Mouse (Mus musculus): ENCODE measurements around the gene 1700016D06Rik. TPM values are rescaled to one million over a fixed set of nuclear protein-coding genes. Genes with fewer than 3 reads are reported as not detected.

Gene 1700016D06Rik
- polyA plus RNA-seq, 1 experiment from 2014 or later: not detected

GRCm38 (mm10) chr8:11635611-11636081 is 65.2 kb downstream of the 1700016D06Rik start, which contains the start of gene Ankrd10:
Ankrd10 (minus strand) TSS chr8:11635757.
- Histone ChIP-seq H3K36me3 (ENCODE audit: control insufficient read depth, insufficient read depth, low read length) (peaks cover 12% of the 10 kb centered on the region), H3K4me1 (ENCODE audit: control insufficient read depth, insufficient read depth, low read length) (peaks cover 22% of the 10 kb centered on the region), H3K9me3 (ENCODE audit: control insufficient read depth, low read depth, low read length) (no peaks in the 10 kb centered on the region), H3K27ac (ENCODE audit: low read length) (peak within 1 kb of the TSS; percentile 99), H3K4me3 (ENCODE audit: low read depth, low read length) (peak within 1 kb of the TSS; percentile 95), H3K4me2 (replicated peaks; ENCODE audit: low read depth, low read length) (peak within 1 kb of the TSS; percentile 47), H3K27me3 (ENCODE audit: control insufficient read depth, insufficient read depth, low read length) (no peaks in the 10 kb centered on the region), H3K9ac (replicated peaks; ENCODE audit: low read depth, low read length) (peak within 1 kb of the TSS; percentile 96)
- WGBS: under 1% methylated on average over 40 of the region's 40 CpGs
- peak; percentile 96 for ATAC-seq (ENCODE audit: insufficient number of reproducible peaks, insufficient read depth, low FRiP score, low read depth)

DNA sequence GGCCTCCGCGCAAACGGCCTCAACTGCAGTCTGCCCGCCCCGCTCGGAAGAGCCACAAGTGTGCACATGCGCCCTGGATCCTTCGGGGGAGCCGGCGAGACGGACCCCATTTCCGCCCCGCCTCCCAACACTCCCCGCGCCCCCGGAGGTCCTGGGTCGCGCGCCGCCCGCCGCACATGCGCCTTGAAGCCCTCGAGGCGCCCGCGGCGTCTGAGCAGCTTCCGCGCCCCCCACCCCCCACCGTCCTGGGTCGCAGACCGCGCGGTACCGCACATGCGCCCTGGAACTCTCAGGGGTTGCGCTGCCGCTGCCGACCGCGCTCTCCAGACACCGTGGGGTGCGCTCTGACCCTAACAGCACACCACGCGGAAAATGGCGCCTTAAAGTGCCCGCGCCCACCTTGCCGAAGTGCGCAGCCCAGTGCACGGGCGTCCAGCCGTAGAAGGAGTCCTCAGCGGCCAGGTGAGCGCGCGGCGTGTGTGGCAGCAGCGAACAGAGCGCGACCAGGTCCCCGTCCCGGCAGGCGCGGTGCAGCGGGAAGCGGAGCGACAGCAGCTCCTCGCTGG is 65.8 kb downstream of the 1700016D06Rik start:
- WGBS: under 1% methylated on average over 69 of the region's 70 CpGs
- peaks cover 22% of the 10 kb centered on the region for H3K4me1 ChIP-seq (ENCODE audit: control insufficient read depth, insufficient read depth, low read length)
- H3K4me3 ChIP-seq (ENCODE audit: low read depth, low read length): peak overlapping the region; percentile 95
- no peaks in the 10 kb centered on the region for H3K27me3 ChIP-seq (ENCODE audit: control insufficient read depth, insufficient read depth, low read length)
- H3K36me3 ChIP-seq (ENCODE audit: control insufficient read depth, insufficient read depth, low read length): peaks cover 16% of the 10 kb centered on the region
- peak overlapping the region; percentile 96 for H3K9ac ChIP-seq (replicated peaks; ENCODE audit: low read depth, low read length)
- no peaks in the 10 kb centered on the region for H3K9me3 ChIP-seq (ENCODE audit: control insufficient read depth, low read depth, low read length)
- peak; percentile 78 for ATAC-seq (ENCODE audit: insufficient number of reproducible peaks, insufficient read depth, low FRiP score, low read depth)
- H3K4me2 ChIP-seq (replicated peaks; ENCODE audit: low read depth, low read length): peak overlapping the region; percentile 47
- peak overlapping the region; percentile 99 for H3K27ac ChIP-seq (ENCODE audit: low read length)

GRCm38 (mm10) chr8:11634331-11635011 is 66.4 kb downstream of the 1700016D06Rik start:
- H3K9me3 ChIP-seq (ENCODE audit: control insufficient read depth, low read depth, low read length): no peaks in the 10 kb centered on the region
- peak overlapping the region; percentile 99; the same call in 1 of the 2 replicates for H3K27ac ChIP-seq (ENCODE audit: low read length)
- peaks cover 17% of the 10 kb centered on the region for H3K36me3 ChIP-seq (ENCODE audit: control insufficient read depth, insufficient read depth, low read length)
- peak overlapping the region; percentile 96 for H3K9ac ChIP-seq (replicated peaks; ENCODE audit: low read depth, low read length)
- H3K27me3 ChIP-seq (ENCODE audit: control insufficient read depth, insufficient read depth, low read length): no peaks in the 10 kb centered on the region
- H3K4me2 ChIP-seq (replicated peaks; ENCODE audit: low read depth, low read length): peak overlapping the region; percentile 47
- WGBS: under 1% methylated on average over 39 of the region's 39 CpGs
- 0 out of 2 replicates have a peak, but pooled peaks have one; percentile 0 for ATAC-seq (ENCODE audit: insufficient number of reproducible peaks, insufficient read depth, low FRiP score, low read depth)
- H3K4me3 ChIP-seq (ENCODE audit: low read depth, low read length): peak overlapping the region; percentile 95
- peaks cover 22% of the 10 kb centered on the region for H3K4me1 ChIP-seq (ENCODE audit: control insufficient read depth, insufficient read depth, low read length)

- H3K4me3 ChIP-seq (ENCODE audit: low read depth, low read length): peak overlapping the region; percentile 95
- H3K27me3 ChIP-seq (ENCODE audit: control insufficient read depth, insufficient read depth, low read length): no peaks in the 10 kb centered on the region
- peaks cover 22% of the 10 kb centered on the region for H3K4me1 ChIP-seq (ENCODE audit: control insufficient read depth, insufficient read depth, low read length)
- H3K9ac ChIP-seq (replicated peaks; ENCODE audit: low read depth, low read length): peak overlapping the region; percentile 96; the same call in 1 of the 2 replicates
- H3K36me3 ChIP-seq (ENCODE audit: control insufficient read depth, insufficient read depth, low read length): peaks cover 20% of the 10 kb centered on the region
- no peak overlapping the region for H3K27ac ChIP-seq (ENCODE audit: low read length)
- 58% methylated on average over 7 of the region's 7 CpGs for WGBS
- no peaks in the 10 kb centered on the region for H3K9me3 ChIP-seq (ENCODE audit: control insufficient read depth, low read depth, low read length)
- H3K4me2 ChIP-seq (replicated peaks; ENCODE audit: low read depth, low read length): peak overlapping the region; percentile 47
- ATAC-seq (ENCODE audit: insufficient number of reproducible peaks, insufficient read depth, low FRiP score, low read depth): no peak
These were observed 67.4 kb downstream of the 1700016D06Rik start for GRCm38 (mm10) chr8:11633414-11633813.

- Histone ChIP-seq H3K27ac (ENCODE audit: low read length) (no peak overlapping the region; the same call in 1 of the 2 replicates), H3K9me3 (ENCODE audit: control insufficient read depth, low read depth, low read length) (no peaks in the 10 kb centered on the region), H3K4me2 (replicated peaks; ENCODE audit: low read depth, low read length) (peak overlapping the region; percentile 47), H3K36me3 (ENCODE audit: control insufficient read depth, insufficient read depth, low read length) (peaks cover 28% of the 10 kb centered on the region), H3K27me3 (ENCODE audit: control insufficient read depth, insufficient read depth, low read length) (no peaks in the 10 kb centered on the region), H3K4me3 (ENCODE audit: low read depth, low read length) (no peak overlapping the region), H3K4me1 (ENCODE audit: control insufficient read depth, insufficient read depth, low read length) (peaks cover 22% of the 10 kb centered on the region), H3K9ac (replicated peaks; ENCODE audit: low read depth, low read length) (no peak overlapping the region)
- WGBS: 10% methylated on average over 2 of the region's 2 CpGs
- no peak for ATAC-seq (ENCODE audit: insufficient number of reproducible peaks, insufficient read depth, low FRiP score, low read depth)
These were observed 68.5 kb downstream of the 1700016D06Rik start for GRCm38 (mm10) chr8:11632406-11632805.

DNA sequence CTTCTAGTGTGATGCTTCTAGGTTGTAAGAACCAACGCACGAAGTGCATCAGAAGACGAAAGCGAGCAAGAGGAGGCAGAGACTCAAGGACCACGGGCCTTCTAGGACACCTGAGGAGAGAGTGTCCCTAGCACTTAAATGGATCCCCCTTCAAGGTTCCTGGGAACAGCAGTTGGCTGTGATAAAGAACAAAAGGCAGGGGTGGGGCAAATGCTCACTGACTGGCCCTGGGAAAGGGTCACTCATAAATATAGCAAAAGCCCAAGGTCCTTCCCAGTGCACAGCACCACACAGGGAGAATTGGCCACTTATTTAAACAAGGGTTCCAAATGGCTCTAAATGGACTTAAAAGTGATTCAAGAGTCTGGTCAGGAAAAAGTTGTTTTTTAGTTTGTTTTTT is 71.7 kb downstream of the 1700016D06Rik start:
- H3K4me3 ChIP-seq (ENCODE audit: low read depth, low read length): no peak overlapping the region
- no peak for ATAC-seq (ENCODE audit: insufficient number of reproducible peaks, insufficient read depth, low FRiP score, low read depth)
- no peaks in the 10 kb centered on the region for H3K9me3 ChIP-seq (ENCODE audit: control insufficient read depth, low read depth, low read length)
- peaks cover 52% of the 10 kb centered on the region for H3K36me3 ChIP-seq (ENCODE audit: control insufficient read depth, insufficient read depth, low read length)
- H3K4me2 ChIP-seq (replicated peaks; ENCODE audit: low read depth, low read length): no peak overlapping the region
- no peak overlapping the region for H3K27ac ChIP-seq (ENCODE audit: low read length)
- WGBS: 80% methylated on average over 5 of the region's 5 CpGs
- H3K9ac ChIP-seq (replicated peaks; ENCODE audit: low read depth, low read length): no peak overlapping the region
- H3K27me3 ChIP-seq (ENCODE audit: control insufficient read depth, insufficient read depth, low read length): no peaks in the 10 kb centered on the region
- H3K4me1 ChIP-seq (ENCODE audit: control insufficient read depth, insufficient read depth, low read length): peaks cover 18% of the 10 kb centered on the region

GRCm38 (mm10) chr8:11628506-11629132 is 72.2 kb downstream of the 1700016D06Rik start:
- 77% methylated on average over 7 of the region's 7 CpGs for WGBS
- no peak overlapping the region for H3K4me2 ChIP-seq (replicated peaks; ENCODE audit: low read depth, low read length)
- no peak overlapping the region for H3K4me3 ChIP-seq (ENCODE audit: low read depth, low read length)
- no peak overlapping the region for H3K27ac ChIP-seq (ENCODE audit: low read length)
- ATAC-seq (ENCODE audit: insufficient number of reproducible peaks, insufficient read depth, low FRiP score, low read depth): no peak
- peaks cover 14% of the 10 kb centered on the region for H3K4me1 ChIP-seq (ENCODE audit: control insufficient read depth, insufficient read depth, low read length)
- peaks cover 56% of the 10 kb centered on the region for H3K36me3 ChIP-seq (ENCODE audit: control insufficient read depth, insufficient read depth, low read length)
- H3K27me3 ChIP-seq (ENCODE audit: control insufficient read depth, insufficient read depth, low read length): no peaks in the 10 kb centered on the region
- H3K9ac ChIP-seq (replicated peaks; ENCODE audit: low read depth, low read length): no peak overlapping the region
- H3K9me3 ChIP-seq (ENCODE audit: control insufficient read depth, low read depth, low read length): no peaks in the 10 kb centered on the region

DNA sequence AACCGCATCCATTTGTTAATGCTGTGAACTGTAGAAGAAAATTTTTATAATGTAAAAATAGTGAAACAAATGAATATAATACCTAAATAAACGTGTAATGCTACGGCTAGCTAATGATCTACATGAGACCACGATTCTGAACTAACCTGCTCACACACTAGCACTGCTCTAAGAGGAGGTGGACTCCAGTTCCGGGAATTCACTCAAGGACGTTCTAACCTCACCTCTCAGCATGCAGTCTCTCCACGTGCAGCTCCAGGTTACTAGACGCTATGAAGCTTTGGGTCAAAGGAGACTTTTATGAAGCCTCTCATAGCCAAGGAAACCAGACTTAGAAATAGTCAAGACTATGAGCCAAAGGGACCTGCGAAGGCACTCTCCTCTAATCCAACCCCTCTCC is 73.1 kb downstream of the 1700016D06Rik start:
- ATAC-seq (ENCODE audit: insufficient number of reproducible peaks, insufficient read depth, low FRiP score, low read depth): no peak
- WGBS: 84% methylated on average over 9 of the region's 9 CpGs
- Histone ChIP-seq H3K27ac (ENCODE audit: low read length) (no peak overlapping the region), H3K9me3 (ENCODE audit: control insufficient read depth, low read depth, low read length) (no peaks in the 10 kb centered on the region), H3K36me3 (ENCODE audit: control insufficient read depth, insufficient read depth, low read length) (peaks cover 56% of the 10 kb centered on the region), H3K9ac (replicated peaks; ENCODE audit: low read depth, low read length) (no peak overlapping the region), H3K4me1 (ENCODE audit: control insufficient read depth, insufficient read depth, low read length) (peaks cover 5% of the 10 kb centered on the region; the same call in 1 of the 2 replicates), H3K4me2 (replicated peaks; ENCODE audit: low read depth, low read length) (no peak overlapping the region), H3K4me3 (ENCODE audit: low read depth, low read length) (no peak overlapping the region), H3K27me3 (ENCODE audit: control insufficient read depth, insufficient read depth, low read length) (no peaks in the 10 kb centered on the region)
